Mouse (Mus musculus): ENCODE results near the gene Stom.

DNA sequence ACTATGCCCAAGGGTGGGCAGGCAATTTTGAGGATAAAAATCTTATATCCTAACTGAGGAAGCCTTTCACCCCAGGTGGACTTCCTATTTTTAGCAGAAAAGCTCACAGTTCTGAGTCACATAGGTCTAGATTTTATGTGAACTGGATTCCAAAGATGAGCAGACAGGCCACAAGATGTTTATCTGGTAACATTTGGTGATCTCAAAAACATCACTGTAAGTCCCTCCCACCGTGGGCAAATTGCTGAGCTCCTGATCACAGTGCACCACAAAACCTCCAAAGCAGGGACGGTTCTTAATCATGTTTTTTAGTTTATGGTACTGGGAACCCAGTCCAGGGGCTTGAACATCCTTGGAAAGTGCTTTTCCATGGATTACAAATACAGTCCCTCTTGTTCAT lies 7.7 kb downstream of the Stom start:
- TF ChIP-seq CTCF (IDR thresholded peaks at IDR 0.05; ENCODE audit: low read depth, low read length) (no peak), POLR2A (IDR thresholded peaks at IDR 0.05; ENCODE audit: borderline replicate concordance, low read depth, low read length) (no peak)

Data from bone marrow macrophage, adult 2 months (primary cell).